Mouse (Mus musculus) cerebellum, postnatal 36 days (tissue): ENCODE data around the gene Pcbp1.
"Not testable (repeated sequence)": the region's sequence is repeated elsewhere in the genome, so short reads cannot be mapped to it uniquely, and the experiment has no call there.

Experiments
- DNase-seq, 2 experiments: peaks; one replicate each; pipeline ENCODE4 v3.0.0; 2021 to 2022; ENCODE audit warnings: mixed read lengths in 2 of 2

Gene Pcbp1

DNA sequence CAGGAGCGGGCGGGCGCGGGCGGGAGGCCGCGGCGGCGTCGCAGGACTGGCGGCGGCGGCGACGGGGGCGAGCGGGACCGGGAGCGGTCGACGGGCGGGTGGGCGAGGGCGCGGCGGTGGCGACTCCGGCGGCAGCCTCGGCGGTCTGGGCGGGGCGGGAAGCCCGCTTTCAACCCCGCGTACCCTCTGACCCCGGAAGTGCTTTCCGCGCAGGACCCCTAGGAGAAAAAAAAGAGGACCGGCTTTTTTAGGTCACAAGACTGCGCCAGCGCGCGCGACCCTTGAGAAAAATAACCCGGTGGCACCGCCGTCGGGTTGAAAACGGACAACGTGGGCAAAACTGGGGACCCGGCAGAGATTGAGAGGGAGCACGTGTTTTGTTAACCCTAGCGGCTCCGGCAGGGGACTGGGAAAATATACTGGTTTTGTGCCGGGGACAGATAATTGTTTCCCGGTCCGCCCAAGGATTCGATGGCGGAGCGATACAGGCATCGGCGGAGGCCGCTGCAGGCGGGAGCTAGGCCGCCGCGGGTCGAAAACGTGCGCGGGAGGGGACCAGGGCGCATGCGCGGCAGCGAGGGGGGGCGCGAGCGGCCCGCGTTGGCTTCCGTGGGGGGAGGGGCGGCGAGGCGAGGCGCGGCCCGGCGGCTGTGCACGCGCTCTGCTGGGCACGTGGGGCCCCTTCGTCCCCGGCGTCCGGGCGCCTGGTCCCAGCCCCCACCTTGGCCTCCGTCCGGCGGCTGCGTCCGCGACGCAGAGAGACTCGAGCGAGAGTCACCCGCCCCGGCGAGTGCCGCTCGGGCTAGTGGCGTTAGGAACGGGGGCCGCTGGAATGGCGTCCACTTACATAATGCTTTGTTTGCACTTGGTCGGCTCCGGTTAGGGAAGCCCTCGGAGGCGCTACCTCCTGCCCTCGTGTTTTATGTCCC lies at the start of gene Pcbp1:
Gene Pcbp1 (minus strand): TSS at position 290 of the 929 bp plus-strand sequence.
- peak; percentile 97 to 99 for DNase-seq

GRCm38 (mm10) chr6:86574495-86574894 lies 48.4 kb upstream of the Pcbp1 start:
- DNase-seq, result no peak

- no peak for DNase-seq
These were observed 44.7 kb upstream of the Pcbp1 start for GRCm38 (mm10) chr6:86570830-86571229.

DNA sequence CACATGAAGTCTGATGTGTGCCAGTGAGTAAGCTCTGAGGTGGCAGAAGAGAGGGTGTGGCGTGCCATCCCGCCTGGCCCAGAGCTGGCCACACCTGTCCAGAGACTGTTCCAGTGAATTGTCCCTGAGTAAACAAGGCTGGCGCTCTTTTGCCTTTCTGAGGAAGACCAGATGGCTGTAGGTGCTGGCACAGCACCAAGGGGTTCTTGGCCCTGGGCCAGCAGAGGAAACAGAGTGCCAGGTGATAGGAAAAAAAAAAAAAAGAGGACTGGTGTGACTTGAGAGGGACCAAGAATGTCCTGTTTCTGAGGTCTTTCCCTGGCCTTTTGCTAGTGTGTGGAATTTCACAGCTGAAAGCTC lies 43.3 kb upstream of the Pcbp1 start:
- DNase-seq, result peak; percentile 84 to 87

- no peak for DNase-seq
These were observed 42.8 kb upstream of the Pcbp1 start for GRCm38 (mm10) chr6:86568816-86569460.

DNA sequence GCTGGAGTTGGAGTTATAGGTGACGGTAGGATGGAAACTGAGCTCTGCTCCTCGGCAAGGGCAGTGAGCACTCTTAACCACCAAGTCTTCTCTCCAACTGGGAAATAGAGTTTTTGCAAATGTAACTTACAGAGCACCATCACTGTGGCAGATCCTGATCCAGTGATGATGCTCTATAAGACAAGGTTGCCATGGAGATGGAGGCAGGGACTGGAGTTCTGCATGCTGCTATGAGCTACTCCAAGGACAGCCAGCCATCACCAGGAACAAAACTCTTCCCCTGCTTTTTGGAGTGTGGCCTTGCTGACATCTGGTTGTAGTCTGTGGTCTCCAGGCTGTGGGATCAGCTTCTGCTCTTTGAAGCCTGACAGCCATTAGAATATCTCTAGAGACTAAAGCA lies 39.7 kb upstream of the Pcbp1 start:
- DNase-seq, result no peak

DNA sequence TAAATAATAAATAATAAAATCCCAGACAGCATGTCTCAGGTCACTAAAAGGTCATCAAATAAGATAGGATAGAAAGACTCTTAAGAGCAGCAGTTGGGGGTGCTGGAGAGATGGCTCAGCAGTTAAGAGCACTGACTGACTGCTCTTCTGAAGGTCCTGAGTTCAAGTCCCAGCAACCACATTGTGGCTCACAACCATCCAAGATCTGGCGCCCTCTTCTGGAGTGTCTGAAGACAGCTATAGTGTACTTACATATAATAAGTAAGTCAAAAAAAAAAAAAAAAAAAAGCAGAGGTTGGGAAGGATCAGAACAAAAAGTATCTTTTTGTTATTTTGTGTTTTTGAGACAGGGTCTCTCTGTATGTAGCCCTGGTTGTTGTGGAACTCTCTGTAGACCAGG lies 31.1 kb upstream of the Pcbp1 start:
- not testable (repeated sequence) for DNase-seq

GRCm38 (mm10) chr6:86556345-86557058 lies 30.4 kb upstream of the Pcbp1 start:
- no peak for DNase-seq

- no peak for DNase-seq
These were observed 24.5 kb upstream of the Pcbp1 start for GRCm38 (mm10) chr6:86550587-86550986.

GRCm38 (mm10) chr6:86547880-86548367 lies 21.8 kb upstream of the Pcbp1 start:
- DNase-seq, result no peak

DNA sequence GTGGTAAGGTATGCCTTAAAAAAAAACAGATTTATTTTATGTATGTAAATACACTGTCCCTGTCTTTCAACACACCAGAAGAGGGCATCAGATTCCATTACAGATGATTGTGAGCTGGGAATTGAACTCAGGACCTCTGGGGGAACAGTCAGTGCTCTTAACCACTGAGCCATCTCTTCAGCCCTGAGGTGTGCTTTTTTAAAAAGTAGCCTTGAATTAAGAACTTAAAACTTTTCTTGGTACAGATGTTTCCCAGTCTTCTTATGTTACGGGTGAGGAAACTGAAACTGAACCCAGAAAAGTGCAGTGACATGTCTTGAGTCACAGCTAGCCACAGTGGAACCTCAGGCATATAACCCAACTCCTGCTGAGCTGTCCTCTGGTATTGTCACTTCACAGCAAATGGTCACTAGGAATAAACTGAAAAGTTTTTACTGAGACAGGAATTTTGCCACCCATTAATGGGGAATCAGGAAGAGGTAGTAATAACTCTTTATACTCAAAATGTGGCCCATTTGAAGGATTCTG lies 21.2 kb upstream of the Pcbp1 start:
- DNase-seq, result no peak

- peak; percentile 39 to 51 for DNase-seq
These were observed 19.1 kb upstream of the Pcbp1 start for GRCm38 (mm10) chr6:86545236-86545635.

DNA sequence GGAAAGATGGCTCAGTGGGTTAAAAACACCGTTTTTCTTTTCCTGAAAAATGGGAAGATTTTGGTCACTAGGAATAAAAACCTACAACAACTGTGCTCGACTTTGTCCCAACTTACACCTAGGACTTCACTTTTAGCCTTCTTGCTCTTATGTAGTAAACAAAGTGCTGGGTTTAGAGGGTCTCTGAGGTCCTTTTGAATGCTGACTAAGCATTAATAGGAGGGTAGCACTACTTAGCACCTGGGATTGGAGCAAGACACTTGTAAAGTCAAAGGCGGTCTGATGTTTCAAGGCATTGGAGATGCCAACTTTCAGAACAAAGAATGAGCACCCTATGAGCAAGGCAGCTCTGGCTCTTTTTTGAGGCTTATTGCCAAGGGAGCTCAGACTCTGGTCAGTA lies 17.7 kb upstream of the Pcbp1 start:
- no peak for DNase-seq

DNA sequence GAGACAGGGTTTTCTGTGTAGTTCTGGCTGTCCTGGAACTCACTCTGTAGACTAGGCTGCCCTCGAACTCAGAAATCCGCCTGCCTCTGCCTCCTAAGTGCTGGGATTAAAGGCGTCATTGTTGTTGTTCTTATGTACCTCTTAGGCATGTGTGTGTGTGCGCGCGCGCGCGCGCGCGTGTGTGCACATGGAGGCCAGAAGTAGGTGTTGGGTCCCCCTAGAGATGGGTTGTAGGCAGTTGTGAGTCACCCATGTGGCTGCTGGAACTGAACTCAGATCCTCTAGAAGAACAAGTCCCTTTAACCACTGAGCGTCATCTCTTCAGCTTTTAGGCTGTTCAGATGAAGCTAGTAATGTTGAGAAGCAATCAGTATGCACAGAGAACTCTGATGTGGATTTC lies 16.9 kb upstream of the Pcbp1 start:
- no peak for DNase-seq

DNA sequence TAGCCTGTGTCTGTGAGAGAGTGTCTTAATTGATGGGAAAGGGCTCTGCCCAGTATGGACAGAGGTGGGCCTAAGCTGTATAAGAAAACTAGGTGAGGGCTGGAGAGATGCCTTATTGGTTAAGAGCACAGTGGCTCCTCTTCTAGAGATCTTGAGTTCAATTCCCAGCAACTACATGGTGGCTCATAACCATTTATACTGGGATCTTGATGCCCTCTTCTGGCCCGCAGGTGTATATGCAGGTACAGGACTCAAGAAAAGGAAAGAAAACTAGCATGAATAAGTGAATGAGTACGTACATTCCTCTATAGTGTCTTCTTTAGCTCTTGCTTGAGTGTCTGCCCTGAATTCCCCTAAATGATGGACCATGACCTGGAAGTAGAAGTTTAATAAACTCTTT lies 15.5 kb upstream of the Pcbp1 start:
- DNase-seq, result no peak

DNA sequence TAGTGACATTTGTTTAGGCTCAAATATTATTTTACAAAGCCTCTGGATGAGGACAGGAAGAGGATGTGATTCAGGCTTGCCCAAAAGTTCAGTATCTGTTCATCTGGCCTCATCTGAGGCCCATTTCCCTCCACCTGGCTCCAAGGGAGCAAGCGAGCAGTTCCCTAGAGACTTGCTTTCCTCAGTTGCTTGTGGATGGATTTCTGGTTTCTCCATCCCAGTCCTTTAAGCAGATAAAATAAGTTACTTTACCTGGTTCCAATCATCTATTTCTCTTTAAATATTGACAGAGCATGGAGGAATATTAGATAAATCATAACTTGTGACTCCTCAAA lies 2.3 kb upstream of the Pcbp1 start:
- no peak for DNase-seq

DNA sequence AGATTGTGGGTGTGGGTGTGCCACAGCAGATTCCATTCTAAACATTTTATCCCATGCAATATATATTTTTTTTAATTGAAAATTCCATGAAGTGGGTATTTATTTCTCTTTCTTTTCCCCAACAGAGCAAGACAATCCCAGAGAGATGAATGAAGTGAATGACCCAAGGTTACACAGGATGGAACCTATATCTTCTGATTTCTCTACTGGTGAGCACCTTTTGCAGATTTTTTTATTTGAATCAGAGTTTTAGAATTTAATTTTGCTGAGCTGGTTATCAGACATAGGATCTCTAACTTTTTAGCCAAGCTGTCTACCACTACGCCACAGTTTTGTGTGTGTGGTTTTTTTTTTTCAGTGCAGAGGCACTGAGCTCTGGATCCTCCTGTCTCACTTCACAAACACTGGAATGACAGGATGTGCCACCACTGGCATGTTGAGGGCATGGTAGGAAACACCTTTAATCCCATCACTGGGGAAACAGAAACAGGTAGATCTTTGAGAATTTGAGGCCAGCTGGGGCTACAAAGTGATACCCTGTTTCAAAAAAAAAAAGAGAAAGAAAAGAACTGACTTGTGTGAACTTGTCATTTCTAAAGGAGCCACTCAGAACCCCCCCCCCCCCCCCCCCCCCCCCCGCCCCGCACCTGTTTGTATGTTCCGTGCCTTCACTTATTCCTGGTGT lies 1.8 kb upstream of the Pcbp1 start:
- no peak for DNase-seq

GRCm38 (mm10) chr6:86526961-86527740 lies 1.0 kb upstream of the Pcbp1 start:
- DNase-seq, result peak; percentile 84 to 91

- DNase-seq, result peak in 1 of 2 experiments; percentile 75
These were observed 482 bp downstream of the Pcbp1 start for GRCm38 (mm10) chr6:86525646-86526031.

- peak; percentile 46 to 47 for DNase-seq
These were observed 1.1 kb downstream of the Pcbp1 start for GRCm38 (mm10) chr6:86524879-86525645.
